Mouse (Mus musculus) midbrain, embryonic 10.5 days (tissue): ENCODE measurements at regions not wholly inside any gene's neighbourhood (a gene's known extent, or its start where the extent isn't known, plus 50 kb on each side); places are given as distances from the start of the nearest gene placed in this dataset.
A peak's percentile ranks its signal among the peaks of the same experiment; 100 is the strongest.

Experiments used
- DNase-seq: peaks from one replicate; pipeline ENCODE4 v3.0.0-alpha.2; 2017; ENCODE audit warnings: low spot score
- H3K27ac ChIP-seq: fragments of 300-500 bp; sonication (generic); replicated peaks from 2 replicates; pipeline ENCODE4 v1.5.1; 2016; ENCODE audit warnings: mild to moderate bottlenecking
- H3K27me3 ChIP-seq: fragments of 300-500 bp; sonication (generic); 2 replicates; pipeline ENCODE4 v1.6.1; 2016; ENCODE audit warnings: low read depth, mild to moderate bottlenecking; ENCODE audit not compliant: poor library complexity, severe bottlenecking
- H3K36me3 ChIP-seq: fragments of 300-500 bp; sonication (generic); 2 replicates; pipeline ENCODE4 v1.6.1; 2016; ENCODE audit warnings: mild to moderate bottlenecking, moderate library complexity
- H3K4me1 ChIP-seq: fragments of 300-500 bp; sonication (generic); 2 replicates; pipeline ENCODE4 v1.6.1; 2016
- H3K4me3 ChIP-seq: fragments of 300-500 bp; sonication (generic); 2 replicates; pipeline ENCODE4 v1.5.1; 2016; ENCODE audit warnings: mild to moderate bottlenecking, moderate library complexity
- H3K9me3 ChIP-seq: fragments of 300-500 bp; sonication (generic); replicated peaks from 2 replicates; pipeline ENCODE4 v1.6.1; 2016; ENCODE audit warnings: mild to moderate bottlenecking
- whole genome bisulfite sequencing: fragments of 180-500 bp; shearing (Covaris S2); methylation state at CpG from one replicate; pipeline ENCODE4 v1.1.7; 2016; 5-methylcytosine and 5-hydroxymethylcytosine counted together

DNA sequence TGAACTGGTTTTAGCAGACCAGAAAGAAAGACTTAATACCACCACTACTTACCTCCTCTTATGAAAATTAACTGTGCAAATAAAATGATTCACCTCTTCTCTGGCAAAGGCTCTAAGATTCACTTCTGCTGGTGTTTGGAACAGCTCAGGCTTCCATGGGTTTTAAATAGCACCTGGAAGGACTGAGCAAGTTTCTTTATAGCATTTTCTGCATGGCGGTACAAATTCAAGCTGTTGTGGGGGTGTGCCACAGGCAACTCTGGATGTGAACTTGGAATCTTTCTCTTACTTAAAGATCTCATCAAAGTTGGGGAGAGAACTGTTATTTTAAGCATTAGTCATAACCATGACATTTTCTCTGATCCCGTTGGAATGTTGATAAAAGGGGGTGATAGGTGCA is 350.1 kb upstream of the Cd180 start:
- H3K4me1 ChIP-seq: no peaks in the 10 kb centered on the region
- no peaks in the 10 kb centered on the region for H3K27me3 ChIP-seq
- DNase-seq: no peak
- H3K9me3 ChIP-seq: no peaks in the 10 kb centered on the region; the same call in 1 of the 2 replicates
- no peak overlapping the region for H3K27ac ChIP-seq
- whole genome bisulfite sequencing: 88% methylated on average over 2 of the region's 2 CpGs
- no peaks in the 10 kb centered on the region for H3K36me3 ChIP-seq
- no peak overlapping the region for H3K4me3 ChIP-seq

DNA sequence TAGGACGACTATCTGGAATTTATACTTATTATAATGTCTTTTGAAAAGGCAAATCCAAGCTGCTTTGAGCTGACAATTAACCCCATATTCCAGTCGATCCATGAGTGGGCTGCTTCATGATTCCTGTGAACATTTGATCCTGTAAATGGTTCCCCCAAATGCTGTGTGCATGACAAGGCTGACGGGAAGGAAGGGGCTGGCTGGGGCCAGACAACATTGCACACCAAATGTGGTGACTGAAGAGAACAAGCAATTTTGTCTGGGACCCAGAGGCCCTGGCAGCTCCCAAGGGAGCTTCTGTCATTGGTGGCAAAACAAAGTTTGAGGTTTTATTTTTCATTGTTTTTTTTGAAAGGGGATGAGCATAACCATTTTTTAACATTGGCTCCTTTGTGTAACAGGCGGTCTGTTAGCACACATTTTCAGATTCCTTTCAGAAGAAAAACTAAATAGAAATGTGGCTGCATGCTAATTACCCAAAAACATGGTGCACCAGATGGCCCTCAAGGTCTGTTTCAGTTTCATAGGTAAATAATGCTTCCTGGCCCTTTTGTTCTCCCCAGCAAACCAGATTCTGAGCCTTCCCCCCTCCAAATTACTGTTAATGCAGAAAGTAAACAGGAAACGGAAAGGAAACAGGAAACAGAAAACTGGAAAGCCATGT is 348.6 kb upstream of the Cd180 start:
- WGBS: 80% methylated on average over 5 of the region's 5 CpGs
- Histone ChIP-seq H3K27ac (no peak overlapping the region), H3K4me1 (no peaks in the 10 kb centered on the region), H3K9me3 (no peaks in the 10 kb centered on the region), H3K4me3 (no peak overlapping the region), H3K27me3 (no peaks in the 10 kb centered on the region), H3K36me3 (no peaks in the 10 kb centered on the region)
- no peak for DNase-seq

DNA sequence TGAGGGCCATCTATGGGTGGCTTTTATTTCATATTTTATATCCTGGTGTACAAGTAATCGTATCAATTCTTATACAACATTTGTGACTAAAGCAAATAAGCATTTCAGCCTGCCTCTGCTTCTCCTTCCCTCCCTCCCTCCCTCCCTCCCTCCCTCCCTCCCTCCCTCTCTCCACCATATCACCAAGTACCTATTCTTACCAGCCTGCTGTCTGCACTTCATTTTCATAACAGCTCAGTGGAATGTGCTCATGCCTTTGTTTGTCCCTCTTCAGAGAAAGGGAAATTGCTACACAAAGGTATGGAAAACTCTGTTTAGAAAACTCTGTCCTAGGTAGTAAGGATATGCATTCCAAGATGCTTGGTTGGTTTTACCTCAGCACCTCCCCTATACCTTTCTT is 343.9 kb upstream of the Cd180 start:
- Histone ChIP-seq H3K4me3 (no peak overlapping the region), H3K27ac (no peak overlapping the region), H3K27me3 (no peaks in the 10 kb centered on the region), H3K9me3 (no peaks in the 10 kb centered on the region), H3K36me3 (no peaks in the 10 kb centered on the region), H3K4me1 (0 out of 2 replicates have a peak, but pooled peaks cover 5% of the 10 kb centered on the region)
- WGBS: 74% methylated on average over 1 of the region's 1 CpGs
- DNase-seq: no peak

DNA sequence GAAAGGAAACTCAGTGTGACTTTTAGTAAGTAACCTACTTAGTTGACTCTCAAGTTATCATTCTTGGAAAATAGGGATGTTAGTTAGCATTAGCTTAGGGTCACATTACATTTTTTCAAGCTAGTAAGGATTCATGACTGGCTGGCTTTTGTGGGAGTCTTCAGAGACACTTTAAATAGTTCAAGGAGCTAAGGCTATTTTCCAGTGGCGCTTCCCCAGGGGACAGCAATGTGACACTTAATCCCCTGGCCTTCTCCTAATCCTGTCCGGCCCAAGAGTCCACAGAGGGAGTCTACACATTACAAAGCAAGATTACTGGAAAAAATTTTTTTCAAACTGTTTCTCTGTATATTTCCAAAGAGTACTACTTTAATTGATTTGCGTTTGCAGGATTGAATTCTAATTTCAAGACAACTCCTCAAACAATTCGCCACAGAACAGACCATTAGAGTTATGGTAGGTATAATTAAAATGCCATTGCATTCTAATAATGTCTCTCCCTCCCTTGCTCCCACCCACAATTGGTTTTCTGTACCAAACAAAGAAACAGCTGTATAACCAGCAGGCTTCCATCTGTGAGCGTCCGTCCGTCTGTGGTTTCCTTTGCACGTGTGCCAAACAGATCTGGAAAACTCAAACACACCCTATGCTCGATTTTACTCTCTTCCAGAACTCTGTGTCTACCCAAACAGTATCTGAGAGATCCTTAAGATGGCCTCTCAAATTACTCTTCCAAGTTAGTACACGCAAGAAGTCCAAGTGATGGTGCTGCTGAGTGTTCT is 341.1 kb upstream of the Cd180 start:
- Histone ChIP-seq H3K36me3 (no peaks in the 10 kb centered on the region), H3K4me3 (no peak overlapping the region), H3K27me3 (no peaks in the 10 kb centered on the region), H3K4me1 (0 out of 2 replicates have a peak, but pooled peaks cover 5% of the 10 kb centered on the region), H3K9me3 (no peaks in the 10 kb centered on the region), H3K27ac (no peak overlapping the region)
- no peak for DNase-seq
- WGBS: 68% methylated on average over 10 of the region's 10 CpGs

DNA sequence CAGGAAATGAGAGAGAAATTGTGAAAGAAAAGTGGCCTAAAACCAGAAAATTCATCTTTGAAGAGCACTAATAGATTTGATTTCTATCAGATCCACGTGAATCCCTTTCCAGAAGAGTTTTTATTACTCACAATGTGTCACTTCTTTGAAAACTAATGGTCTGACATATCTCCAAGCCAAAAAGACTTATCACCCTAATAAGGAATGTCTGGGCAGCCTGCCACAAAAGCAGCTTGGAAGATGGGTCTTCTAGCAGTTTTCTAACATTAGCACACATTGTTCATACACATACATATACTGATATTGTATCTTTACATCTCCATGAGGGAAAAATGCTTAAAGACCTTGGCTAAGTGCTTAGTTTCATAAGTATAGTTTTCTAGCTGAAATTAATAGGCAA is 337.8 kb upstream of the Cd180 start:
- no peaks in the 10 kb centered on the region for H3K36me3 ChIP-seq
- H3K9me3 ChIP-seq: no peaks in the 10 kb centered on the region
- DNase-seq: no peak

DNA sequence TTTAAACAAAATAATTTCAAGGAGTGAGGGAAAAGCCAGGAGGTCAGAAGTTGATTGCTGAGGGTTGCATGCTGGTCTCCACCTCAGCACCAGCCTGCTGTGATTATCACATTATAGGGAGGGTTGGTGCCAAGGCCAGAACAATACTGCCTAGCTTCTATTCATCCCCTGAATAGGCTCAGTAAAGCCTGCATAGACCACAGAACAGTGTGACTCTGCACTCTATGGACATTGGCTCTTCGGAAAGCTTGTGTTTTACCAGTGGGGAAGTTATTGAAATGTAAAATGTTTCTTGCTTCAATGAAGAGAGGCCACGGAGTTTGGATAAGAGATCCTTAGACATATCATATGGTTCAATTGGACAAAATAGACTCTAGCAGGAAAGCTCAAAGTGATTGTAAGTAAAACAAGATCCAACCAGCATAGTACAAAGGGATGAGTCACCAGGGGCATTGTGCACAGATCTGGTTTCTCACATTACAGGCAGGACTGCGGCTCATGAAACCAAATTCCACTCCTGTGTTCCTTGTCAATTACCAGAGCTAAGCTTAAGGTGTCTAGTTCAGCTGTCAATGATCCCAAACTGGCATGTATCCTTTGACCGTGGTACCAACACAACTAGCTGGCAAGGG is 320.8 kb upstream of the Cd180 start:
- H3K27me3 ChIP-seq: peaks cover 71% of the 10 kb centered on the region
- no peak overlapping the region for H3K4me3 ChIP-seq
- DNase-seq: no peak
- no peaks in the 10 kb centered on the region for H3K36me3 ChIP-seq
- peaks cover 11% of the 10 kb centered on the region for H3K4me1 ChIP-seq
- WGBS: 29% methylated on average over 4 of the region's 4 CpGs
- no peaks in the 10 kb centered on the region for H3K9me3 ChIP-seq
- no peak overlapping the region for H3K27ac ChIP-seq

More for the DNA sequence above, 337.8 kb upstream of the Cd180 start:
- Histone ChIP-seq H3K4me3 (no peak overlapping the region), H3K4me1 (0 out of 2 replicates have a peak, but pooled peaks cover 5% of the 10 kb centered on the region), H3K27me3 (no peaks in the 10 kb centered on the region), H3K27ac (no peak overlapping the region)
- 64% methylated on average over 1 of the region's 1 CpGs for WGBS

DNA sequence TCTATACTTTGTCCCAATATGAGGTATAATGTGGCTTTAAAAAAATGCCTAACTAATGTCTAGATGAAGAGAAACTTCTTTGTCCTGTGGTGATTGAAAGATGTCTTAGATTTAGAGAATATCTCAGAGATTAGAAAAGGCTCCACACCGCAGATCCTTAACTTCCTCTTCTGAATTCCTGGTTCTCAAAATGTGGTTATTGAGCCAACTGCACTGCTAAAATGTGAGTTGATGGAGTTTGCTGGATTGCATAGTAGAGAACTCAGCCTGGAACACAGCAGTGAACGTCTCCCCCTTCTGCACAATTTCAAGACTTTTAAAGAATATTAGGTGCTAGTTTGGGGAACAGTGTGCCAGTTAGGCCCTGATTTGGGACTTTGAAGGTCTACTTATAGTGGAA is 312.7 kb upstream of the Cd180 start:
- H3K36me3 ChIP-seq: no peaks in the 10 kb centered on the region
- no peak for DNase-seq
- WGBS: 85% methylated on average over 2 of the region's 2 CpGs
- no peaks in the 10 kb centered on the region for H3K9me3 ChIP-seq
- peaks cover 19% of the 10 kb centered on the region for H3K27me3 ChIP-seq
- no peak overlapping the region for H3K27ac ChIP-seq
- no peaks in the 10 kb centered on the region for H3K4me1 ChIP-seq
- H3K4me3 ChIP-seq: no peak overlapping the region

DNA sequence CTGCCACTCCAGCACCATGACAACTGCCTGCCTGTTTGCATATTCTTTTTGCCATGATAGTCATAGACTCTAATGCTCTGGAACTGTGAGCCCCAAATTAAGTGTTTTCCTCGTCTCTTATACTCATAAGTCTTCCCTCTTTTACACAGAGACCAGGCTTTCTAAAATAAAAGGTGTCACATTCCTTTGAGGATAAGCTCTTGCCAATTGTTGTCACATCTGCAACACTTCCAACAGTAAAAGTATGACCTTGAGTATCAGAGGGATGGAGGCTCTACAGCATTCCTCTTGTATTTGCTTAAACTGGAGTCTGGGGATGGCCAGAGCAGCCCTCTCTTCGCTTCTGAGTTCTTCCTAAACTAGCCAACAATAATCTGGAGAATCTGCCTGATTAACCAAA is 301.4 kb upstream of the Cd180 start:
- Histone ChIP-seq H3K36me3 (no peaks in the 10 kb centered on the region), H3K27ac (no peak overlapping the region), H3K4me1 (peaks cover 18% of the 10 kb centered on the region), H3K27me3 (peaks cover 37% of the 10 kb centered on the region), H3K4me3 (no peak overlapping the region), H3K9me3 (no peaks in the 10 kb centered on the region; the same call in 1 of the 2 replicates)
- no peak for DNase-seq
- WGBS: 67% methylated on average over 2 of the region's 2 CpGs

DNA sequence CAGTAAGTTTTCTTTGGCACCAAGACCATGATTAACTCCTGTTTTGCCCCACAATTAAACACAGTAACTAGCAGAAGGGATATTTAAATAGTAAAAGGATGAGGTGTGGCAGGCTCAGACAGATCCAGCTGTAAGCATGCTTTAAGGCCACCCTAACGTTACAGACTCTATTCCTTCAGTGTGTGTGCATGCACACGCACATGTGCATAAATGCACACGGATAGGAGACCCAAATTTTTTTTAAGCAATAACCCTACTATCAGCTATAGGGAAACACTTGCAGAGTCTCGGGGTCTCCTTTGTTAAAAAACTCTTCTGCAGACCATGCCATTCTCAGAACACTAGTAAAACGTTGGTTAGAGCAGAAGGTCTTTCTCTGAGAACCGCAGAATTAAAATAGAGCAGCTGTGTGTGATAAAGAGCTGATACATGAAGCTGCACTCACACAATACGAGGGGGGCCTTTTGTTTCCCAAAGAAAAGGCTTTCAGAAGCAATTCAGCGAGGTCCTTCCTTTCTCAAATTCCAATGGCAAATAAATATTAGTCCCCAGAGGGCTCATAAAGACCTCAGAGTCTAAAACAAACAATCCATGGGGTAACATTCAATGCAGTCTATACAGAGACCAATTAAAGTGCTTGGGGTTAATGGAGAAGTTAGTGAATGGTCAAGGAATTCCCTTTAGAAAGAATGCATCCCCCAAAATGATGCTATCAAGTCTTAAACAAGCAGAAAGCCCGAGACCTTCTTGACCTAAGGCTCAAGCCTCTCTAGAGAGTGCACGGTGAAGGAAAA is 300.3 kb upstream of the Cd180 start:
- Histone ChIP-seq H3K4me3 (peak overlapping the region; percentile 11; the same call in 1 of the 2 replicates), H3K27ac (peak overlapping the region; percentile 64; the same call in 1 of the 2 replicates), H3K27me3 (peaks cover 43% of the 10 kb centered on the region), H3K4me1 (peaks cover 18% of the 10 kb centered on the region), H3K9me3 (no peaks in the 10 kb centered on the region; the same call in 1 of the 2 replicates), H3K36me3 (no peaks in the 10 kb centered on the region)
- WGBS: 22% methylated on average over 10 of the region's 10 CpGs
- no peak for DNase-seq

DNA sequence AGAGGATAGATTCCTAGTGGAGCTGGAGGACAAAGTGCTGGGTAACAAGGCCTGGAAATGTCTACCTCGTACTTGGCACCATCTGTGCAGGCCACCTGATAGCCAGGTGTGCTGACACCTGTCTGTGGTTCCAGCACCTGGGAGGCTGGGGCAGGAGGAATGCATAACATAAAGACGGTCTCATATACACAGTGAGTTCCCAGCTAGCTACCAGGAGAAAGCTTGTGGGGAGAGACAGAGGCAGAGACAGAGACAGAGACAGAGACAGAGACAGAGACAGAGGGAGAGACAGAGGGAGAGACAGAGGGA is 299.7 kb upstream of the Cd180 start:
- peak overlapping the region; percentile 64; the same call in 1 of the 2 replicates for H3K27ac ChIP-seq
- H3K9me3 ChIP-seq: no peaks in the 10 kb centered on the region; the same call in 1 of the 2 replicates
- 47% methylated on average over 2 of the region's 2 CpGs for WGBS
- peak overlapping the region; percentile 11; the same call in 1 of the 2 replicates for H3K4me3 ChIP-seq
- peaks cover 18% of the 10 kb centered on the region for H3K4me1 ChIP-seq
- DNase-seq: no peak
- H3K27me3 ChIP-seq: peaks cover 43% of the 10 kb centered on the region
- no peaks in the 10 kb centered on the region for H3K36me3 ChIP-seq

DNA sequence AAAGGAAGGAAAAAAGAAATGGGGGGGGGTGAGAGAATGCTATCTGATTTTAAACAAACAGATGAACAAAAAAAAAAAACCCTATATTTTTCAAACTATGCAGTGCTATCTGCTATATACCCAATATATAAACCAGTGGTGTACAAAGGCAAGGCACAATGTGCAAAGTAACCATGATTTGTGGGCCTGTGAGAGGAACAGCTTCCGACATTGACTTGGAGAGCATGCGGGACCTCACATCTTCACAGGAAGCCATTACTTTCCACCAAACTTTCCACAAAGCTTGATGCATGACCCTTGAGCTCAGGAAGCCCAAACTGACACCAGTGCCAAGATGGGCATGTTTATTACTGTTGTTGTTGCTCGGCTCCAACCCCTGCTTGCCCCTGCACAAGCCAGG is 299.3 kb upstream of the Cd180 start:
- no peaks in the 10 kb centered on the region for H3K36me3 ChIP-seq
- no peak for DNase-seq
- H3K4me1 ChIP-seq: peaks cover 18% of the 10 kb centered on the region
- H3K27ac ChIP-seq: no peak overlapping the region
- H3K9me3 ChIP-seq: no peaks in the 10 kb centered on the region; the same call in 1 of the 2 replicates
- no peak overlapping the region for H3K4me3 ChIP-seq
- peaks cover 43% of the 10 kb centered on the region for H3K27me3 ChIP-seq
- 87% methylated on average over 3 of the region's 3 CpGs for WGBS

DNA sequence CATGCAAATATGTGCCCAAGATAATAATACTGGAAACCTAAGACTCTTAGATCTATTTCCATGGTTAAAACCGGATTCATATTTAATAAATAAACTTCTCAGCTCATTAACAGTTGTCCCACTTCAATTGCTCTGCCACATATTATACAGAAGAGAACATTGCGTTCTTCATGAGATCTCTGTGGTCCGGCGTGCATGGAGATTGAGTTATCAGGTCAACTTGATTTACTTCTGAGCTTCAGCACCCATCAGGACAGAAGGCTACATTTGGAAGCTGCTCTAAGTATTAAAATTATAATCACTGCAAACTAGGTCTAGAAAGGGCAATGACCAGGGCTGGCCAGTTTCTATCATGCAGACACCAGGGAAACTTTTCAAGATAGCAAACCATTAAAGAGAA is 295.9 kb upstream of the Cd180 start:
- Histone ChIP-seq H3K9me3 (no peaks in the 10 kb centered on the region), H3K27me3 (peaks cover 26% of the 10 kb centered on the region), H3K36me3 (no peaks in the 10 kb centered on the region), H3K27ac (no peak overlapping the region), H3K4me3 (no peak overlapping the region), H3K4me1 (peaks cover 15% of the 10 kb centered on the region)
- WGBS: 88% methylated on average over 4 of the region's 4 CpGs
- no peak for DNase-seq
